Mouse (Mus musculus): ENCODE measurements around the gene Asic2. TPM values are rescaled to one million over a fixed set of nuclear protein-coding genes. Genes with fewer than 3 reads are reported as not detected.

The Asic2 gene
- total RNA-seq (2014; rRNA removed) (under 0.01 TPM in 1 of 2 replicates, not detected in the other), polyA plus RNA-seq (2012; rRNA removed) (not detected in 2 replicates)

GRCm38 (mm10) chr11:81968401-81968881, at the start of gene Asic2:
Asic2 (minus strand) TSS chr11:81968457.
- H3K27me3 ChIP-seq (ENCODE audit: control insufficient read depth, insufficient read depth, low read length) = 0 out of 2 replicates have a peak, but pooled peaks cover 4% of the 10 kb centered on the region
- no peaks in the 10 kb centered on the region for H3K79me2 ChIP-seq (ENCODE audit: control insufficient read depth, insufficient read depth, low read length)
- H3K27ac ChIP-seq (replicated peaks; ENCODE audit: insufficient read depth, low read depth, low read length) = no peak within 1 kb of the TSS
- 5% methylated on average over 29 of the region's 29 CpGs for WGBS
- no peaks in the 10 kb centered on the region for H3K36me3 ChIP-seq (ENCODE audit: control insufficient read depth, insufficient read depth, low read length)
- H3K4me1 ChIP-seq (ENCODE audit: control insufficient read depth, insufficient read depth, low read length) = no peaks in the 10 kb centered on the region
- TF ChIP-seq POLR2A (IDR thresholded peaks at IDR 0.05; ENCODE audit: extremely low read depth, insufficient read depth, low read length) (no peak), CTCF (IDR thresholded peaks at IDR 0.05; ENCODE audit: low read depth, low read length) (no peak)
- no peak for DNase-seq (ENCODE audit: extremely low read depth, low read depth, low spot score)
- no peak within 1 kb of the TSS for H3K4me3 ChIP-seq (ENCODE audit: insufficient read depth, low read depth, low read length)
- H3K9ac ChIP-seq (ENCODE audit: low read depth, low read length) = no peak within 1 kb of the TSS

GRCm38 (mm10) chr11:82016181-82016780, 48.0 kb upstream of the Asic2 start:
- TF ChIP-seq CTCF (IDR thresholded peaks at IDR 0.05; ENCODE audit: low read depth, low read length) = no peak
- no peak for TF ChIP-seq POLR2A (IDR thresholded peaks at IDR 0.05; ENCODE audit: extremely low read depth, insufficient read depth, low read length)
- Histone ChIP-seq H3K36me3 (ENCODE audit: control insufficient read depth, insufficient read depth, low read length) (no peaks in the 10 kb centered on the region), H3K4me3 (ENCODE audit: insufficient read depth, low read depth, low read length) (no peak overlapping the region), H3K79me2 (ENCODE audit: control insufficient read depth, insufficient read depth, low read length) (no peaks in the 10 kb centered on the region), H3K27ac (replicated peaks; ENCODE audit: insufficient read depth, low read depth, low read length) (no peak overlapping the region), H3K27me3 (ENCODE audit: control insufficient read depth, insufficient read depth, low read length) (no peaks in the 10 kb centered on the region), H3K9ac (ENCODE audit: low read depth, low read length) (no peak overlapping the region), H3K4me1 (ENCODE audit: control insufficient read depth, insufficient read depth, low read length) (peaks cover 31% of the 10 kb centered on the region)
- WGBS = 75% methylated on average over 3 of the region's 3 CpGs
- peak; percentile 35 for DNase-seq (ENCODE audit: extremely low read depth, low read depth, low spot score)

- Histone ChIP-seq H3K27me3 (ENCODE audit: control insufficient read depth, insufficient read depth, low read length) (no peaks in the 10 kb centered on the region), H3K36me3 (ENCODE audit: control insufficient read depth, insufficient read depth, low read length) (no peaks in the 10 kb centered on the region), H3K4me3 (ENCODE audit: insufficient read depth, low read depth, low read length) (no peak overlapping the region), H3K79me2 (ENCODE audit: control insufficient read depth, insufficient read depth, low read length) (no peaks in the 10 kb centered on the region), H3K4me1 (ENCODE audit: control insufficient read depth, insufficient read depth, low read length) (peaks cover 32% of the 10 kb centered on the region), H3K27ac (replicated peaks; ENCODE audit: insufficient read depth, low read depth, low read length) (no peak overlapping the region; the same call in 1 of the 2 replicates), H3K9ac (ENCODE audit: low read depth, low read length) (no peak overlapping the region)
- DNase-seq (ENCODE audit: extremely low read depth, low read depth, low spot score) = peak; percentile 91
- TF ChIP-seq CTCF (IDR thresholded peaks at IDR 0.05; ENCODE audit: low read depth, low read length) (no peak), POLR2A (IDR thresholded peaks at IDR 0.05; ENCODE audit: extremely low read depth, insufficient read depth, low read length) (no peak)
- WGBS = 15% methylated on average over 2 of the region's 2 CpGs
These were observed 46.8 kb upstream of the Asic2 start for GRCm38 (mm10) chr11:82015066-82015465.

DNA sequence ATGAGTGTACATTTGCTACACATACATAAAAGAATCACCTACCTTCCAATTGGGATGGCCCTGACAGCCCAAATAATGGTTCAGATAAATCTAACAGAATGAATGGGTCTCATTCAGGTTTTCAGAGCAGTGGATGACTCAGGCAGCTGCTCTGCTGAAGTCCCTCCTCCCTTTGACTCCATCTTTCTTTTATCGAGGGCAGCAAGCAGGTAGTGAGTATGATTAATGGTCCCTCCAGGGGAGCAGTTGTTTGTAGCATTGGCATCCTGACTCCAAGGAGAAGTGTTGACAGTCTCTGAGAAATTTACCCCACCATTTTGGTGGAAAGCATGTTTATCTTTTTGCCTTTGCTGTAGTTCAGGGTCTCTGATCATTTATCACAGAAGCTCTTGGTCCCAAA, 45.5 kb upstream of the Asic2 start:
- no peaks in the 10 kb centered on the region for H3K36me3 ChIP-seq (ENCODE audit: control insufficient read depth, insufficient read depth, low read length)
- H3K4me3 ChIP-seq (ENCODE audit: insufficient read depth, low read depth, low read length) = no peak overlapping the region
- H3K9ac ChIP-seq (ENCODE audit: low read depth, low read length) = no peak overlapping the region
- no peaks in the 10 kb centered on the region for H3K79me2 ChIP-seq (ENCODE audit: control insufficient read depth, insufficient read depth, low read length)
- DNase-seq (ENCODE audit: extremely low read depth, low read depth, low spot score) = no peak
- TF ChIP-seq POLR2A (IDR thresholded peaks at IDR 0.05; ENCODE audit: extremely low read depth, insufficient read depth, low read length) = no peak
- TF ChIP-seq CTCF (IDR thresholded peaks at IDR 0.05; ENCODE audit: low read depth, low read length) = no peak
- H3K27me3 ChIP-seq (ENCODE audit: control insufficient read depth, insufficient read depth, low read length) = no peaks in the 10 kb centered on the region
- no peak overlapping the region for H3K27ac ChIP-seq (replicated peaks; ENCODE audit: insufficient read depth, low read depth, low read length)
- H3K4me1 ChIP-seq (ENCODE audit: control insufficient read depth, insufficient read depth, low read length) = peaks cover 24% of the 10 kb centered on the region
- WGBS = 77% methylated on average over 1 of the region's 1 CpGs

- Histone ChIP-seq H3K79me2 (ENCODE audit: control insufficient read depth, insufficient read depth, low read length) (no peaks in the 10 kb centered on the region), H3K4me1 (ENCODE audit: control insufficient read depth, insufficient read depth, low read length) (peaks cover 27% of the 10 kb centered on the region), H3K9ac (ENCODE audit: low read depth, low read length) (no peak overlapping the region), H3K27ac (replicated peaks; ENCODE audit: insufficient read depth, low read depth, low read length) (no peak overlapping the region), H3K4me3 (ENCODE audit: insufficient read depth, low read depth, low read length) (no peak overlapping the region), H3K27me3 (ENCODE audit: control insufficient read depth, insufficient read depth, low read length) (no peaks in the 10 kb centered on the region), H3K36me3 (ENCODE audit: control insufficient read depth, insufficient read depth, low read length) (no peaks in the 10 kb centered on the region)
- 74% methylated on average over 8 of the region's 8 CpGs for WGBS
- DNase-seq (ENCODE audit: extremely low read depth, low read depth, low spot score) = no peak
- TF ChIP-seq POLR2A (IDR thresholded peaks at IDR 0.05; ENCODE audit: extremely low read depth, insufficient read depth, low read length) (no peak), CTCF (IDR thresholded peaks at IDR 0.05; ENCODE audit: low read depth, low read length) (no peak)
These were observed 43.3 kb upstream of the Asic2 start for GRCm38 (mm10) chr11:82011411-82012193.

Data from liver, adult 2 months (tissue).